Mouse (Mus musculus) myocyte (in vitro differentiated cells): Measurements from ENCODE around the gene Ltb4r2.

ENCODE experiments used
- E2F4 ChIP-seq: IDR thresholded peaks from one replicate; pipeline ENCODE4 v1.6.1; 2011; ENCODE audit warnings: mild to moderate bottlenecking, control low read depth, moderate library complexity; ENCODE audit not compliant: insufficient read depth
- MAX ChIP-seq: IDR thresholded peaks from one replicate; pipeline ENCODE4 v1.6.1; 2011; ENCODE audit warnings: low read depth, mild to moderate bottlenecking, control low read depth
- MYOD1 ChIP-seq, 3 experiments: IDR thresholded peaks; one replicate each; pipeline ENCODE4 v1.6.1; 2011; ENCODE audit warnings: control low read depth in 2 of 3, low read depth in 2 of 3, mild to moderate bottlenecking in 2 of 3, moderate library complexity in 1 of 3; ENCODE audit not compliant: insufficient read length in 2 of 3, control insufficient read depth in 1 of 3
- MYOG ChIP-seq, 3 experiments: IDR thresholded peaks; one replicate each; pipeline ENCODE4 v1.6.1; 2011; ENCODE audit warnings: control low read depth in 2 of 3, low read depth in 2 of 3, mild to moderate bottlenecking in 2 of 3; ENCODE audit not compliant: insufficient read length in 2 of 3, control insufficient read depth in 1 of 3, insufficient read depth in 1 of 3
- POLR2A ChIP-seq: IDR thresholded peaks from one replicate; pipeline ENCODE4 v1.6.1; 2011; ENCODE audit warnings: low read depth, mild to moderate bottlenecking, control low read depth, moderate library complexity; ENCODE audit not compliant: insufficient read length
- SRF ChIP-seq: IDR thresholded peaks from one replicate; pipeline ENCODE4 v1.6.1; 2011; ENCODE audit warnings: low read depth; ENCODE audit not compliant: control insufficient read depth, insufficient read length
- USF1 ChIP-seq: IDR thresholded peaks from one replicate; pipeline ENCODE4 v1.6.1; 2011; ENCODE audit warnings: low read depth, mild to moderate bottlenecking, control low read depth, moderate library complexity

GRCm38 (mm10) chr14:55765696-55766095 is 4.5 kb downstream of the Ltb4r2 start, which contains the start of gene Ltb4r1:
- TF ChIP-seq USF1 (no peak), POLR2A (no peak), MYOG (IDR thresholded peaks at IDR 0.05; ENCODE audit: control insufficient read depth in 1 of 3, insufficient read depth in 1 of 3, insufficient read length in 2 of 3, low read depth in 2 of 3) (no peak), SRF (no peak), MAX (no peak), MYOD1 (IDR thresholded peaks at IDR 0.05; ENCODE audit: control insufficient read depth in 1 of 3, insufficient read length in 2 of 3, low read depth in 2 of 3) (no peak), E2F4 (no peak)
